Mouse (Mus musculus): ENCODE measurements around the gene Ckmt1.

DNA sequence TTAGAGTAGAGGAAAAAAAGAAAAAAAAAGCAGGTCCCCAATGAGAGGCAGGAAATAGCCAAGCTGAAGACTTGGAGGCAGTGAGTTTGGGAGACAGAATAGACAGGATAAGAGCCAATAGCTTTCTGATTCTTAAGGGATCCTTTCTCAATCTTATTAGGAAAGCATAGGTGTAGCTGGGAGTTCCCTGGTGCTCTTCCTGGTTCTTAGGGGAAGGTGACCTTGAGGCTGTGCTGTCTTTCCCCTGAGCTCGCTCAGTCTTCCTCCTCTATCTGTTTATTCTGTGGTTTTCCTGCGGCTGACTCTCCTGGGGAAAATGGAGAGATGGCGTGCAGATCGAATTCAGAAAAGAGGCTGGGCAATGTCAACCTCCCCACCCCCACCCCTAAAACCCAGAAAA lies 447 bp downstream of the Ckmt1 start:
- TF ChIP-seq CTCF (conservative IDR thresholded peaks at IDR 0.05; ENCODE audit: insufficient read depth, insufficient read length, low read depth, low read length) (no peak), POLR2A (IDR thresholded peaks at IDR 0.05; ENCODE audit: low read depth, low read length) (no peak)
